Mouse (Mus musculus) lung, postnatal 0 days (tissue): Measurements from ENCODE around the gene B4galt4. TPM values are rescaled to one million over a fixed set of nuclear protein-coding genes. Genes with fewer than 3 reads are reported as not detected.

ENCODE experiments used
- ATAC-seq: fragments of 200-750 bp; cut with Nextera tagmentation; 2 replicates; pipeline ENCODE4 v1.8.0; 2017; ENCODE audit warnings: moderate library complexity
- DNase-seq: peaks from one replicate; pipeline ENCODE4 v3.0.0-alpha.2; 2016; ENCODE audit warnings: low spot score
- H3K27ac ChIP-seq: fragments of 300-500 bp; sonication (generic); 2 replicates; pipeline ENCODE4 v1.5.1; 2014; ENCODE audit warnings: antibody characterized with exemption, mild to moderate bottlenecking, low read length, mixed read lengths
- H3K27me3 ChIP-seq: fragments of 300-500 bp; sonication (generic); replicated peaks from 2 replicates; pipeline ENCODE4 v1.6.1; 2014; ENCODE audit warnings: low read length, mixed read lengths; ENCODE audit not compliant: insufficient read depth
- H3K36me3 ChIP-seq: fragments of 300-500 bp; sonication (generic); 2 replicates; pipeline ENCODE4 v1.6.1; 2014; ENCODE audit warnings: low read length, mixed read lengths; ENCODE audit not compliant: insufficient read depth
- H3K4me1 ChIP-seq: fragments of 300-500 bp; sonication (generic); 2 replicates; pipeline ENCODE4 v1.6.1; 2014; ENCODE audit warnings: antibody characterized with exemption, low read depth, low read length, mixed read lengths; ENCODE audit not compliant: insufficient read depth
- H3K4me2 ChIP-seq: fragments of 300-500 bp; sonication (generic); replicated peaks from 2 replicates; pipeline ENCODE4 v1.6.1; 2014; ENCODE audit warnings: low read depth, mild to moderate bottlenecking, low read length, moderate library complexity, mixed read lengths
- H3K4me3 ChIP-seq: fragments of 300-500 bp; sonication (generic); 2 replicates; pipeline ENCODE4 v1.5.1; 2014; ENCODE audit warnings: low read depth, low read length
- H3K9ac ChIP-seq: fragments of 300-500 bp; sonication (generic); replicated peaks from 2 replicates; pipeline ENCODE4 v1.6.1; 2014; ENCODE audit warnings: low read depth, mild to moderate bottlenecking
- H3K9me3 ChIP-seq: fragments of 300-500 bp; sonication (generic); 2 replicates; pipeline ENCODE4 v1.6.1; 2016; ENCODE audit warnings: low read length, mixed read lengths
- CTCF ChIP-seq: IDR thresholded peaks from 2 replicates; pipeline ENCODE4 v1.5.1; 2016; ENCODE audit warnings: antibody characterized with exemption, mild to moderate bottlenecking
- EP300 ChIP-seq: IDR thresholded peaks from 2 replicates; pipeline ENCODE4 v1.6.1; 2016; ENCODE audit warnings: antibody characterized with exemption, mild to moderate bottlenecking, control low read depth
- WGBS: fragments of 180-500 bp; shearing (Covaris S2); extraction: QIAGEN DNeasy Blood & Tissue Kit; methylation state at CpG from one replicate; pipeline ENCODE4 v1.1.7; 2014; 5-methylcytosine and 5-hydroxymethylcytosine counted together
- polyA plus RNA-seq: library from polyadenylated mRNA; unstranded; fragments of >200 nt; fragmentation: Nextera tagmentation; extraction: Ambion mirVana; gene quantifications from 2 replicates; pipeline ENCODE4 v1.2.1, GENCODE M21; 2015

B4galt4 gene
- polyA plus RNA-seq, 1 experiment from 2014 or later: 50.0 TPM

GRCm38 (mm10) chr16:38724974-38725373 lies 17.1 kb upstream of the B4galt4 start:
- no peak overlapping the region for H3K4me2 ChIP-seq
- H3K4me1 ChIP-seq: no peaks in the 10 kb centered on the region; the same call in 1 of the 2 replicates
- TF ChIP-seq EP300 (peak; percentile 79), CTCF (no peak)
- peak overlapping the region; percentile 83 for H3K27ac ChIP-seq
- H3K4me3 ChIP-seq: no peak overlapping the region
- H3K9me3 ChIP-seq: no peaks in the 10 kb centered on the region
- H3K27me3 ChIP-seq: no peaks in the 10 kb centered on the region
- H3K9ac ChIP-seq: no peak overlapping the region
- 47% methylated on average over 13 of the region's 13 CpGs for WGBS
- DNase-seq: peak; percentile 52
- no peaks in the 10 kb centered on the region for H3K36me3 ChIP-seq
- ATAC-seq: peak; percentile 83

GRCm38 (mm10) chr16:38728576-38729132 lies 13.4 kb upstream of the B4galt4 start:
- Histone ChIP-seq H3K4me2 (no peak overlapping the region), H3K4me1 (no peaks in the 10 kb centered on the region; the same call in 1 of the 2 replicates), H3K4me3 (no peak overlapping the region), H3K27ac (0 out of 2 replicates have a peak overlapping the region, but pooled peaks have one; percentile 68), H3K36me3 (no peaks in the 10 kb centered on the region), H3K9ac (no peak overlapping the region), H3K27me3 (no peaks in the 10 kb centered on the region), H3K9me3 (no peaks in the 10 kb centered on the region)
- no peak for ATAC-seq
- no peak for DNase-seq
- 91% methylated on average over 15 of the region's 15 CpGs for WGBS
- TF ChIP-seq CTCF: no peak

- TF ChIP-seq CTCF: no peak
- TF ChIP-seq EP300: no peak
- no peaks in the 10 kb centered on the region; the same call in 1 of the 2 replicates for H3K4me1 ChIP-seq
- no peak for DNase-seq
- H3K4me3 ChIP-seq: no peak overlapping the region
- H3K27ac ChIP-seq: 0 out of 2 replicates have a peak overlapping the region, but pooled peaks have one; percentile 68
- H3K9ac ChIP-seq: no peak overlapping the region
- H3K36me3 ChIP-seq: no peaks in the 10 kb centered on the region
- H3K9me3 ChIP-seq: no peaks in the 10 kb centered on the region
- no peak overlapping the region for H3K4me2 ChIP-seq
- 0 out of 2 replicates have a peak, but pooled peaks have one; percentile 8 for ATAC-seq
- no peaks in the 10 kb centered on the region for H3K27me3 ChIP-seq
- 70% methylated on average over 6 of the region's 6 CpGs for WGBS
Measured at GRCm38 (mm10) chr16:38729139-38729538, 12.9 kb upstream of the B4galt4 start.

- no peaks in the 10 kb centered on the region for H3K9me3 ChIP-seq
- H3K4me3 ChIP-seq: no peak overlapping the region
- TF ChIP-seq EP300 (peak; percentile 67), CTCF (peak; percentile 94)
- H3K9ac ChIP-seq: no peak overlapping the region
- peak overlapping the region; percentile 68 for H3K27ac ChIP-seq
- WGBS: 26% methylated on average over 15 of the region's 15 CpGs
- H3K27me3 ChIP-seq: no peaks in the 10 kb centered on the region
- peak; percentile 86 for ATAC-seq
- peak; percentile 88 for DNase-seq
- no peaks in the 10 kb centered on the region; the same call in 1 of the 2 replicates for H3K4me1 ChIP-seq
- no peaks in the 10 kb centered on the region for H3K36me3 ChIP-seq
- peak overlapping the region; percentile 41 for H3K4me2 ChIP-seq
Measured at GRCm38 (mm10) chr16:38729610-38730288, 12.3 kb upstream of the B4galt4 start.

- Histone ChIP-seq H3K4me3 (no peak overlapping the region), H3K4me2 (no peak overlapping the region; the same call in 1 of the 2 replicates), H3K27ac (peak overlapping the region; percentile 68; the same call in 1 of the 2 replicates), H3K27me3 (no peaks in the 10 kb centered on the region), H3K36me3 (no peaks in the 10 kb centered on the region), H3K4me1 (no peaks in the 10 kb centered on the region; the same call in 1 of the 2 replicates), H3K9me3 (no peaks in the 10 kb centered on the region), H3K9ac (no peak overlapping the region)
- TF ChIP-seq EP300 (peak; percentile 64), CTCF (0 out of 2 replicates have a peak, but pooled peaks have one; percentile 3)
- DNase-seq (peak; percentile 77), ATAC-seq (peak; percentile 56)
- WGBS: 28% methylated on average over 8 of the region's 8 CpGs
Measured at GRCm38 (mm10) chr16:38730921-38731320, 11.1 kb upstream of the B4galt4 start.

GRCm38 (mm10) chr16:38741204-38741903 lies 710 bp upstream of the B4galt4 start:
- ATAC-seq: no peak
- whole genome bisulfite sequencing: 78% methylated on average over 13 of the region's 13 CpGs
- peak overlapping the region; percentile 79 for H3K4me3 ChIP-seq
- H3K4me2 ChIP-seq: peak overlapping the region; percentile 86
- no peak for TF ChIP-seq EP300
- TF ChIP-seq CTCF: no peak
- no peak overlapping the region for H3K9ac ChIP-seq
- DNase-seq: no peak
- H3K27ac ChIP-seq: no peak overlapping the region
- no peaks in the 10 kb centered on the region for H3K4me1 ChIP-seq
- H3K27me3 ChIP-seq: no peaks in the 10 kb centered on the region
- H3K36me3 ChIP-seq: no peaks in the 10 kb centered on the region
- H3K9me3 ChIP-seq: no peaks in the 10 kb centered on the region
